Mouse (Mus musculus) intestine, embryonic 15.5 days (tissue): ENCODE measurements around the gene Smim6. TPM values are rescaled to one million over a fixed set of nuclear protein-coding genes. Genes with fewer than 3 reads are reported as not detected.

Source experiments
- ATAC-seq: fragments of 200-750 bp; cut with Nextera tagmentation; 2 replicates; pipeline ENCODE4 v1.8.0; 2017; ENCODE audit warnings: moderate TSS enrichment, moderate library complexity
- H3K27ac ChIP-seq: fragments of 300-500 bp; sonication (generic); 2 replicates; pipeline ENCODE4 v1.5.1; 2015; ENCODE audit warnings: mild to moderate bottlenecking, inconsistent platforms
- H3K27me3 ChIP-seq: fragments of 300-500 bp; sonication (generic); replicated peaks from 2 replicates; pipeline ENCODE4 v1.6.1; 2015; ENCODE audit warnings: inconsistent platforms
- H3K36me3 ChIP-seq: fragments of 300-500 bp; sonication (generic); 2 replicates; pipeline ENCODE4 v1.6.1; 2015; ENCODE audit warnings: inconsistent platforms
- H3K4me1 ChIP-seq: fragments of 300-500 bp; sonication (generic); replicated peaks from 2 replicates; pipeline ENCODE4 v1.6.1; 2015; ENCODE audit warnings: inconsistent platforms
- H3K4me2 ChIP-seq: fragments of 300-500 bp; sonication (generic); replicated peaks from 2 replicates; pipeline ENCODE4 v1.6.1; 2015; ENCODE audit warnings: mild to moderate bottlenecking, inconsistent platforms
- H3K4me3 ChIP-seq: fragments of 300-500 bp; sonication (generic); replicated peaks from 2 replicates; pipeline ENCODE4 v1.5.1; 2015; ENCODE audit warnings: inconsistent platforms
- H3K9ac ChIP-seq: fragments of 300-500 bp; sonication (generic); 2 replicates; pipeline ENCODE4 v1.6.1; 2015; ENCODE audit warnings: inconsistent platforms
- H3K9me3 ChIP-seq: fragments of 300-500 bp; sonication (generic); 2 replicates; pipeline ENCODE4 v1.6.1; 2016; ENCODE audit warnings: inconsistent platforms
- WGBS: fragments of 180-500 bp; shearing (Covaris S2); methylation state at CpG from one replicate; pipeline ENCODE4 v1.1.7; 2015; 5-methylcytosine and 5-hydroxymethylcytosine counted together
- polyA plus RNA-seq: library from polyadenylated mRNA; unstranded; fragments of >200 nt; fragmentation: Nextera tagmentation; extraction: Ambion mirVana; gene quantifications from 2 replicates; pipeline ENCODE4 v1.2.1, GENCODE M21; 2015

The Smim6 gene
- polyA plus RNA-seq, 1 experiment from 2014 or later, result 25.4 TPM

DNA sequence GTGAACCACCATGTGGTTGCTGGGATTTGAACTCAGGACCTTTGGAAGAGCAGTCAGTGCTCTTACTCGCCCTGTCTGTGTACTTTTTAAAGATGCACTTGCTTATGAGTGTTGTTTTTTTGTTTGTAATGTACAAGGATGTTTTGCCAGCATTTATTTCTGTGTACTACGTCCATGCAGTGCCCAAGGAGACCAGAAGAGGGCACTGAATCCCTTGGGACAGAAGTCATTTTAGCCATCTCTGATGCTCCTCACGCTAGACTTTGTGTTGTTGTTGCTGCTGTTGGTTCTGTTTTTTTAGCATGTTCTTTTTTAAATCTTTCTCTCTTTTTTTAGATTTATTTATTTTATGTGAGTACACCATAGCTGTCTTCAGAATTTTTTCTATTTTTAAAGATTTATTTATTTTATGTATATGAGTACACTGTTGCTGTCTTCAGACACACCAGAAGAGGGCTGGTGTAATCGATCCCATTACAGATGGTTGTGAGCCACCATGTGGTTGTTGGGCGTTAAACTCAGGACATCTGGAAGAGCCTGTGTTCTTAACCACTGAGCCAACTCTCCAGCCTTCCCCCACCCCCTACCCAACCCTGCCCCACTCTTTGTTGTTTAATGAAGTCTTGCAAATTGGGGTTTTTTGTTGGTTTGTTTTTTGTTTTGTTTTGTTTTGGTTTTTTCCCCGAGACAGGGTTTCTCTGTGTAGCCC, 8.4 kb downstream of the Smim6 start:
- H3K4me2 ChIP-seq, result no peak overlapping the region
- no peaks in the 10 kb centered on the region for H3K4me1 ChIP-seq
- peaks cover 7% of the 10 kb centered on the region; the same call in 1 of the 2 replicates for H3K36me3 ChIP-seq

GRCm38 (mm10) chr11:115921986-115922385, 10.2 kb downstream of the Smim6 start:
- no peaks in the 10 kb centered on the region for H3K4me1 ChIP-seq
- H3K27ac ChIP-seq, result no peak overlapping the region
- no peak overlapping the region for H3K4me3 ChIP-seq
- no peaks in the 10 kb centered on the region for H3K27me3 ChIP-seq
- no peak overlapping the region for H3K9ac ChIP-seq
- no peaks in the 10 kb centered on the region for H3K9me3 ChIP-seq
- no peak overlapping the region for H3K4me2 ChIP-seq
- no peak for ATAC-seq
- H3K36me3 ChIP-seq, result peaks cover 4% of the 10 kb centered on the region; the same call in 1 of the 2 replicates
- WGBS, result 86% methylated on average over 1 of the region's 1 CpGs

More for the DNA sequence above, 8.4 kb downstream of the Smim6 start:
- no peaks in the 10 kb centered on the region for H3K9me3 ChIP-seq
- WGBS, result 51% methylated on average over 6 of the region's 6 CpGs
- no peak overlapping the region for H3K9ac ChIP-seq
- H3K4me3 ChIP-seq, result no peak overlapping the region
- no peaks in the 10 kb centered on the region for H3K27me3 ChIP-seq
- H3K27ac ChIP-seq, result no peak overlapping the region
- no peak; the same call in 1 of the 2 replicates for ATAC-seq

DNA sequence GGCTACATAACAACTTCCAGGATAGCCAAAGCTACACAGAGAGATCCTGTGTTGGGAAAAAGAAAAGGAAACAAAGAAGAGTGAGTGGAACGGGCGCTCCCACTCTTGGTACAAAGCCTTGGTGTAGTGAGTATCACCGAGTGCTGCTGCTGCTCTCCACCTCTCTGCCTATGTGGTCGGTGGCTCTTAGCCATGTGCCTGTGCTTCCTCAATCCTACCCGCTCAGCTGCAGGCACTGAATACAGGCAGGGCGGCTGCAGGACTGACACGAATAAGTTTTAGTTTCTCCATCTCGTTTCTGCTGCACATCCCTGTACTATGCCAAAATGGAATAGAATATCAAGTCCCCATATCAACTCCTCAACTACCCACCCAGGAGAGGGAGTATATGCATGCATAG, 17.2 kb downstream of the Smim6 start:
- no peaks in the 10 kb centered on the region for H3K36me3 ChIP-seq
- peaks cover 12% of the 10 kb centered on the region for H3K4me1 ChIP-seq
- no peak overlapping the region for H3K4me2 ChIP-seq
- no peak overlapping the region for H3K27ac ChIP-seq
- no peaks in the 10 kb centered on the region for H3K9me3 ChIP-seq
- WGBS, result 86% methylated on average over 8 of the region's 8 CpGs
- H3K4me3 ChIP-seq, result no peak overlapping the region
- no peaks in the 10 kb centered on the region for H3K27me3 ChIP-seq
- no peak for ATAC-seq
- no peak overlapping the region for H3K9ac ChIP-seq

GRCm38 (mm10) chr11:115929818-115930217, 18.0 kb downstream of the Smim6 start:
- H3K36me3 ChIP-seq, result no peaks in the 10 kb centered on the region
- H3K4me1 ChIP-seq, result peaks cover 18% of the 10 kb centered on the region
- WGBS, result 79% methylated on average over 2 of the region's 3 CpGs
- no peak overlapping the region for H3K4me2 ChIP-seq
- no peak for ATAC-seq
- H3K27me3 ChIP-seq, result no peaks in the 10 kb centered on the region
- H3K27ac ChIP-seq, result no peak overlapping the region
- no peak overlapping the region for H3K9ac ChIP-seq
- H3K9me3 ChIP-seq, result no peaks in the 10 kb centered on the region
- no peak overlapping the region for H3K4me3 ChIP-seq

GRCm38 (mm10) chr11:115931235-115931634, 19.4 kb downstream of the Smim6 start:
- no peak overlapping the region for H3K4me3 ChIP-seq
- H3K9ac ChIP-seq, result no peak overlapping the region
- no peak overlapping the region for H3K4me2 ChIP-seq
- H3K36me3 ChIP-seq, result peaks cover 4% of the 10 kb centered on the region; the same call in 1 of the 2 replicates
- H3K27me3 ChIP-seq, result no peaks in the 10 kb centered on the region
- no peak for ATAC-seq
- H3K27ac ChIP-seq, result no peak overlapping the region
- no peaks in the 10 kb centered on the region for H3K9me3 ChIP-seq
- WGBS, result 72% methylated on average over 3 of the region's 3 CpGs
- peaks cover 18% of the 10 kb centered on the region for H3K4me1 ChIP-seq

DNA sequence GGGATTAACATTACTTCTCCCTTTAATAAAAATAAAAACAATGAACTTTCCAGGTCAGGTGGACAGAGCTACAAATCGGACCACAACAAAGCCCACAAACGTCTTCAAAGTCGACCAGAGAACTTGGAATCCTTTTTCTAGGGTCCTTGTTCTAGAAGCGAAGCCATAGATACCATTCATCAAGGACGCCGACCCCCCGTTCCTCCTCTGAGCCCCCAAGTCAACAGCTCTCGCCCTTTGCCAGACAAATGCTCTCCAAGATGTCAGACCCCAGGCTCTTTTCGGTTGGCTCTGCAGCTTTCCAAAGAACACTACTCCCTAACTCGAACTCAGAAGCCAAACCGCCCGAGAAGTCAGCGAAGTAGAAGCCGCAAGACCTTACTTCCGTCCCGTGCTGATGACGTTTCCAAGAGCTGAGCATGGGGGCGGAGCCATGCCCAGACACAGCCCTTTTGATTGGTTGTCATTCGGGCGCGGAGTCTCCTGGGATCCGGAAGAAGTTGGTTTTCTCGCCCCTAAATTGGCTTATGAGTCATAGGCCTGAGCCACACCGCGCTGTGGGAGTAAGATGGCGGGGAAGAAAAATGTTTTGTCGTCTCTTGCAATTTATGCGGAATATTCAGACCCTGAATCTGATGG, 21.4 kb downstream of the Smim6 start, which contains the start of the genes Sap30bp and Recql5:
TSS of gene Sap30bp (plus strand) at position 175 of the 639 bp plus-strand sequence.
TSS of gene Recql5 (minus strand) at position 370 of the 639 bp plus-strand sequence.
- peak within 1 kb of the TSS; percentile 70 for H3K9ac ChIP-seq
- peak within 1 kb of the TSS; percentile 74 for H3K4me2 ChIP-seq
- H3K4me1 ChIP-seq, result peaks cover 18% of the 10 kb centered on the region
- H3K4me3 ChIP-seq, result peak within 1 kb of the TSS; percentile 68
- peak; percentile 100 for ATAC-seq
- no peaks in the 10 kb centered on the region for H3K9me3 ChIP-seq
- no peak within 1 kb of the TSS for H3K27ac ChIP-seq
- under 1% methylated on average over 28 of the region's 28 CpGs for WGBS
- no peaks in the 10 kb centered on the region for H3K27me3 ChIP-seq
- H3K36me3 ChIP-seq, result peaks cover 13% of the 10 kb centered on the region; the same call in 1 of the 2 replicates

DNA sequence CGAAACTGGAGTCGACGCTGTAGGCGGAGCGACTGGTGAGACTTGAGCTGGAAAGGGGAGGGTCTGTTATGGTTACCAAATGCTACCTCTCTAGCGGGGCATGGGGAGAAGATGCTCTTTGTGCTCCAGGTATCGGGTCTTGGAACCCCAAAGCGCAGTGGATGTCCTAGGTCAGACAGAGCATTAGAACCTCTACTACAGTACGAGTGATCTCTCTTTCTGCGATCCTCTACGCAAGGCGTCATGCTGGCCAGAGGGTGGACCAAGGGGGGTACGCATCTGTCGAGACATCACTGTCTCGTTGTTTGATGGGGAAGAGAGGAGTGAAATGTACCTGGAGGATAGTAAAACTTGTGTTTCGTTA, 21.9 kb downstream of the Smim6 start:
- Histone ChIP-seq H3K36me3 (peaks cover 15% of the 10 kb centered on the region; the same call in 1 of the 2 replicates), H3K4me1 (peaks cover 18% of the 10 kb centered on the region), H3K9ac (peak overlapping the region; percentile 70), H3K4me3 (peak overlapping the region; percentile 68), H3K9me3 (no peaks in the 10 kb centered on the region), H3K4me2 (peak overlapping the region; percentile 74), H3K27me3 (no peaks in the 10 kb centered on the region), H3K27ac (no peak overlapping the region)
- peak; percentile 66 for ATAC-seq
- WGBS, result under 1% methylated on average over 16 of the region's 16 CpGs

DNA sequence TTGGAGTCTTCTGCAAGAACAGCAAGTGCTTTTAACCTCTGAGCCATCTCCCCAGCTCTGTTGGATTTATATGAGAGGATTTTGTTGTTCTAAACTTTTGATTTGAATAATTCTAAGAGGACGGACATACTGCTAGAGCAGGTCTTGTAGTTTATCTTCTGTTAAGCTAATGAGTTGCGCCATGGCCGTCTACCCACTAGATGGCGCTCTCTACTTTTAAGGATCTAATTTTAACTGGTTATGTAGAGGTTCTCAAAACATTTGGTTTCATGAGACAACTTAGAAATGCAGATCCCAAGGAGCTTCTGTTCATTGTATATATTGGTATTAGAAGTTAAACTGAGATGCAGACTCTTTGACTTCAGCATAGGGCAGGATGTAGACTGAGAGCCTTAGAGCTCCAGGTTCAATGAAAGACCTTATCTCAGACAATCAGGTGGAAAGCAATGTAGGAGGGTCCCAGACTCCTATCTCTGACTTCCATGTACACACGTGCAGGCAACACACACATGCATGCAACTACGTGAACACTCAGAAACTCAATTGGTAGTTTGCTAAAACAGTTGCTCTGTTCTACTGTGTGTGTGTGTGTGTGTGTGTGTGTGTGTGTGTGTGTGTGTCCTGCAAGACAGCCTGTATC, 28.0 kb downstream of the Smim6 start:
- 32% methylated on average over 6 of the region's 6 CpGs for WGBS
- peak; percentile 28; the same call in 1 of the 2 replicates for ATAC-seq
- H3K36me3 ChIP-seq, result peaks cover 29% of the 10 kb centered on the region

DNA sequence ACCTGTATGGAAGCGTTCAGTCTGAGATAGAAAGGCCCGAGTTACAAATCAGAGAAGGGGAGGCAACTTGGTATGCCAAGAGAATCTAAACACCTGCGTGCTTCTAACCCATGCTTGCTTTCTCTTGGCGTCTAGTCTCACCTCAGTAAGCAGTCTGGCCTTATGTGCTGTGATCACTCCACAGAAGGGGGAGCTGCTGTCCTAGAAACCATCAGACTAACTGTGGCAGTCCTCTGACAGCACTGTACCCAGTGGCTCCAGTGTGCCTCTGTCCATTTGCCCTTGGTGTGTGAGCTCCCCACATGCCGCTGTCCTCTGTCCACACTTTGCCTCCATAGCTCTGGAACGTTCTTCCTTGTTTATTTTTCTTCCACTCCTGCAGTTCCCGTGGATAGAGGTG, 30.2 kb downstream of the Smim6 start:
- H3K27me3 ChIP-seq, result no peaks in the 10 kb centered on the region

More for the DNA sequence above, 28.0 kb downstream of the Smim6 start:
- H3K4me1 ChIP-seq, result no peaks in the 10 kb centered on the region
- no peaks in the 10 kb centered on the region for H3K9me3 ChIP-seq
- H3K4me3 ChIP-seq, result no peak overlapping the region
- H3K27me3 ChIP-seq, result no peaks in the 10 kb centered on the region
- no peak overlapping the region for H3K4me2 ChIP-seq
- H3K27ac ChIP-seq, result no peak overlapping the region
- no peak overlapping the region for H3K9ac ChIP-seq

GRCm38 (mm10) chr11:115945247-115945646, 33.4 kb downstream of the Smim6 start:
- WGBS, result 83% methylated on average over 8 of the region's 8 CpGs
- Histone ChIP-seq H3K36me3 (peaks cover 22% of the 10 kb centered on the region), H3K4me2 (no peak overlapping the region), H3K9me3 (no peaks in the 10 kb centered on the region), H3K9ac (no peak overlapping the region), H3K27ac (no peak overlapping the region), H3K4me3 (no peak overlapping the region), H3K27me3 (no peaks in the 10 kb centered on the region), H3K4me1 (no peaks in the 10 kb centered on the region)
- no peak for ATAC-seq

More for the DNA sequence above, 30.2 kb downstream of the Smim6 start:
- H3K4me1 ChIP-seq, result no peaks in the 10 kb centered on the region
- peaks cover 30% of the 10 kb centered on the region for H3K36me3 ChIP-seq
- WGBS, result 84% methylated on average over 7 of the region's 7 CpGs
- H3K9ac ChIP-seq, result no peak overlapping the region
- no peak overlapping the region for H3K4me3 ChIP-seq
- no peak overlapping the region for H3K27ac ChIP-seq
- no peak overlapping the region for H3K4me2 ChIP-seq
- ATAC-seq, result no peak
- H3K9me3 ChIP-seq, result no peaks in the 10 kb centered on the region

GRCm38 (mm10) chr11:115946221-115946828, 34.5 kb downstream of the Smim6 start:
- WGBS, result 80% methylated on average over 9 of the region's 9 CpGs
- Histone ChIP-seq H3K27me3 (no peaks in the 10 kb centered on the region), H3K9me3 (no peaks in the 10 kb centered on the region), H3K4me1 (no peaks in the 10 kb centered on the region), H3K4me2 (no peak overlapping the region), H3K4me3 (no peak overlapping the region), H3K9ac (no peak overlapping the region), H3K27ac (0 out of 2 replicates have a peak overlapping the region, but pooled peaks have one; percentile 3), H3K36me3 (peaks cover 22% of the 10 kb centered on the region)
- no peak for ATAC-seq

- WGBS, result 89% methylated on average over 9 of the region's 9 CpGs
- H3K36me3 ChIP-seq, result peaks cover 27% of the 10 kb centered on the region
- H3K9me3 ChIP-seq, result no peaks in the 10 kb centered on the region
- H3K27ac ChIP-seq, result no peak overlapping the region
- no peaks in the 10 kb centered on the region for H3K27me3 ChIP-seq
- no peak overlapping the region for H3K9ac ChIP-seq
- no peak overlapping the region for H3K4me2 ChIP-seq
- no peaks in the 10 kb centered on the region for H3K4me1 ChIP-seq
- ATAC-seq, result no peak
- H3K4me3 ChIP-seq, result no peak overlapping the region
Observed at GRCm38 (mm10) chr11:115948316-115948715, 36.5 kb downstream of the Smim6 start.
